Mouse (Mus musculus): ENCODE data around the gene Amn. TPM values are rescaled to one million over a fixed set of nuclear protein-coding genes. Genes with fewer than 3 reads are reported as not detected.

The Amn gene
- total and polyA plus RNA-seq, 2 experiments from 2014 or later = 65.8 to 82.7 TPM

GRCm38 (mm10) chr12:111250116-111250515 is 20.8 kb upstream of the Amn start:
- Histone ChIP-seq H3K27ac (ENCODE audit: low read depth, low read length) (no peak overlapping the region), H3K4me2 (ENCODE audit: low read depth, low read length, poor library complexity, severe bottlenecking) (no peak overlapping the region), H3K36me3 (ENCODE audit: insufficient read depth, low read length) (peaks cover 31% of the 10 kb centered on the region), H3K4me3 (ENCODE audit: low read depth, low read length) (no peak overlapping the region), H3K27me3 (ENCODE audit: insufficient read depth, low read length) (no peaks in the 10 kb centered on the region), H3K4me1 (ENCODE audit: insufficient read depth, low read length) (no peaks in the 10 kb centered on the region), H3K9me3 (ENCODE audit: low read length) (no peaks in the 10 kb centered on the region), H3K9ac (replicated peaks; ENCODE audit: low read length, poor library complexity, severe bottlenecking) (no peak overlapping the region)
- no peak for ATAC-seq (ENCODE audit: low FRiP score)
- WGBS = 70% methylated on average over 8 of the region's 8 CpGs
- DNase-seq (ENCODE audit: low spot score) = no peak
- TF ChIP-seq CTCF (IDR thresholded peaks at IDR 0.05) = no peak

GRCm38 (mm10) chr12:111251227-111251626 is 19.7 kb upstream of the Amn start:
- Histone ChIP-seq H3K36me3 (ENCODE audit: insufficient read depth, low read length) (peaks cover 30% of the 10 kb centered on the region), H3K9ac (replicated peaks; ENCODE audit: low read length, poor library complexity, severe bottlenecking) (no peak overlapping the region), H3K27me3 (ENCODE audit: insufficient read depth, low read length) (no peaks in the 10 kb centered on the region), H3K9me3 (ENCODE audit: low read length) (no peaks in the 10 kb centered on the region), H3K27ac (ENCODE audit: low read depth, low read length) (no peak overlapping the region), H3K4me1 (ENCODE audit: insufficient read depth, low read length) (no peaks in the 10 kb centered on the region), H3K4me2 (ENCODE audit: low read depth, low read length, poor library complexity, severe bottlenecking) (no peak overlapping the region), H3K4me3 (ENCODE audit: low read depth, low read length) (no peak overlapping the region)
- ATAC-seq (ENCODE audit: low FRiP score) (no peak), DNase-seq (ENCODE audit: low spot score) (peak; percentile 25)
- 62% methylated on average over 9 of the region's 9 CpGs for WGBS
- TF ChIP-seq CTCF (IDR thresholded peaks at IDR 0.05) = peak; percentile 45

- H3K9ac ChIP-seq (replicated peaks; ENCODE audit: low read length, poor library complexity, severe bottlenecking) = no peak overlapping the region
- TF ChIP-seq CTCF (IDR thresholded peaks at IDR 0.05) = no peak
- 97% methylated on average over 16 of the region's 16 CpGs for WGBS
- no peaks in the 10 kb centered on the region for H3K27me3 ChIP-seq (ENCODE audit: insufficient read depth, low read length)
- no peak overlapping the region for H3K4me3 ChIP-seq (ENCODE audit: low read depth, low read length)
- H3K9me3 ChIP-seq (ENCODE audit: low read length) = no peaks in the 10 kb centered on the region
- no peaks in the 10 kb centered on the region for H3K4me1 ChIP-seq (ENCODE audit: insufficient read depth, low read length)
- H3K4me2 ChIP-seq (ENCODE audit: low read depth, low read length, poor library complexity, severe bottlenecking) = no peak overlapping the region
- H3K36me3 ChIP-seq (ENCODE audit: insufficient read depth, low read length) = peaks cover 50% of the 10 kb centered on the region
- no peak for ATAC-seq (ENCODE audit: low FRiP score)
- no peak overlapping the region for H3K27ac ChIP-seq (ENCODE audit: low read depth, low read length)
- DNase-seq (ENCODE audit: low spot score) = no peak
Measured at GRCm38 (mm10) chr12:111263650-111264049, 7.2 kb upstream of the Amn start.

DNA sequence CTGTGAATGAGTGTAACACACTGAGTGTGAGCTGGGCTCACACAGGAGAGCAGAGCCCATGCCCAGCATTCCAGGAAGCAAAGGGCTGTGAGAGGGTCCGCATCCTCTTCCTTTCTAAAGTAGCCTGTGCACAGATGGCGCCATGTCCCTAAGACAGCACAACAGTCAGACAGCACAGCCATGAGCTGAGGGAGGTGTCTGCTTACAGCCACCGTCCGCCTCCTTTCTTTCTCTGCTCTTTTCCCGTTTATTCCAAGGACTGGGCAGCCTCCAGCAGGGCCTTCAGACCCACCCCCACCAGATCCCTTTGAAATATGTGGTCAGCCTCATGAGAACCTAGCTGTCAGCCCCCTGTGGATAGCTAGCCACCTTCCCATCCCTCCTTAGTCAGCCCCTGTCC is 5.7 kb upstream of the Amn start:
- TF ChIP-seq CTCF (IDR thresholded peaks at IDR 0.05) = no peak
- ATAC-seq (ENCODE audit: low FRiP score) (no peak), DNase-seq (ENCODE audit: low spot score) (no peak)
- 68% methylated on average over 5 of the region's 5 CpGs for WGBS
- Histone ChIP-seq H3K4me2 (ENCODE audit: low read depth, low read length, poor library complexity, severe bottlenecking) (no peak overlapping the region), H3K4me1 (ENCODE audit: insufficient read depth, low read length) (no peaks in the 10 kb centered on the region), H3K27me3 (ENCODE audit: insufficient read depth, low read length) (peaks cover 7% of the 10 kb centered on the region), H3K27ac (ENCODE audit: low read depth, low read length) (no peak overlapping the region), H3K9me3 (ENCODE audit: low read length) (no peaks in the 10 kb centered on the region), H3K36me3 (ENCODE audit: insufficient read depth, low read length) (peaks cover 39% of the 10 kb centered on the region), H3K9ac (replicated peaks; ENCODE audit: low read length, poor library complexity, severe bottlenecking) (no peak overlapping the region), H3K4me3 (ENCODE audit: low read depth, low read length) (no peak overlapping the region)

GRCm38 (mm10) chr12:111266592-111266991 is 4.3 kb upstream of the Amn start:
- peaks cover 27% of the 10 kb centered on the region for H3K36me3 ChIP-seq (ENCODE audit: insufficient read depth, low read length)
- no peak overlapping the region for H3K27ac ChIP-seq (ENCODE audit: low read depth, low read length)
- no peak overlapping the region for H3K9ac ChIP-seq (replicated peaks; ENCODE audit: low read length, poor library complexity, severe bottlenecking)
- no peak for ATAC-seq (ENCODE audit: low FRiP score)
- no peak overlapping the region for H3K4me3 ChIP-seq (ENCODE audit: low read depth, low read length)
- WGBS = 71% methylated on average over 12 of the region's 12 CpGs
- no peak for DNase-seq (ENCODE audit: low spot score)
- H3K9me3 ChIP-seq (ENCODE audit: low read length) = no peaks in the 10 kb centered on the region
- no peaks in the 10 kb centered on the region for H3K4me1 ChIP-seq (ENCODE audit: insufficient read depth, low read length)
- no peak overlapping the region for H3K4me2 ChIP-seq (ENCODE audit: low read depth, low read length, poor library complexity, severe bottlenecking)
- no peak for TF ChIP-seq CTCF (IDR thresholded peaks at IDR 0.05)
- H3K27me3 ChIP-seq (ENCODE audit: insufficient read depth, low read length) = peaks cover 21% of the 10 kb centered on the region

GRCm38 (mm10) chr12:111267673-111268325 is 3.1 kb upstream of the Amn start:
- H3K4me1 ChIP-seq (ENCODE audit: insufficient read depth, low read length) = 0 out of 2 replicates have a peak, but pooled peaks cover 3% of the 10 kb centered on the region
- TF ChIP-seq CTCF (IDR thresholded peaks at IDR 0.05) = no peak
- peaks cover 20% of the 10 kb centered on the region for H3K36me3 ChIP-seq (ENCODE audit: insufficient read depth, low read length)
- no peak for ATAC-seq (ENCODE audit: low FRiP score)
- H3K9me3 ChIP-seq (ENCODE audit: low read length) = no peaks in the 10 kb centered on the region
- no peak overlapping the region for H3K9ac ChIP-seq (replicated peaks; ENCODE audit: low read length, poor library complexity, severe bottlenecking)
- no peak overlapping the region for H3K27ac ChIP-seq (ENCODE audit: low read depth, low read length)
- WGBS = 75% methylated on average over 4 of the region's 4 CpGs
- H3K4me2 ChIP-seq (ENCODE audit: low read depth, low read length, poor library complexity, severe bottlenecking) = no peak overlapping the region
- H3K4me3 ChIP-seq (ENCODE audit: low read depth, low read length) = no peak overlapping the region
- DNase-seq (ENCODE audit: low spot score) = no peak
- peaks cover 24% of the 10 kb centered on the region for H3K27me3 ChIP-seq (ENCODE audit: insufficient read depth, low read length)
